Mouse (Mus musculus) retina, adult 2 months (tissue): ENCODE measurements around the gene Mrpl19.

Experiments
- DNase-seq: peaks from one replicate; pipeline ENCODE4 v3.0.0-alpha.2; 2012; ENCODE audit warnings: low read depth, low spot score

The Mrpl19 gene

GRCm38 (mm10) chr6:81965296-81966067, at the start of gene Mrpl19:
Gene Mrpl19, minus strand, starts transcription at chr6:81965958.
- DNase-seq: peak; percentile 89

GRCm38 (mm10) chr6:82012392-82012791, 46.6 kb upstream of the Mrpl19 start:
- DNase-seq: no peak

- DNase-seq: no peak
Measured at GRCm38 (mm10) chr6:81990049-81990810, 24.5 kb upstream of the Mrpl19 start.

- no peak for DNase-seq
Measured at GRCm38 (mm10) chr6:81988341-81988740, 22.6 kb upstream of the Mrpl19 start.

GRCm38 (mm10) chr6:81987580-81987979, 21.8 kb upstream of the Mrpl19 start:
- DNase-seq: no peak

GRCm38 (mm10) chr6:81987010-81987409, 21.3 kb upstream of the Mrpl19 start:
- DNase-seq: peak; percentile 32

GRCm38 (mm10) chr6:81986599-81986998, 20.8 kb upstream of the Mrpl19 start:
- no peak for DNase-seq

- no peak for DNase-seq
Measured at GRCm38 (mm10) chr6:81986171-81986570, 20.4 kb upstream of the Mrpl19 start.

- DNase-seq: no peak
Measured at GRCm38 (mm10) chr6:81979286-81979685, 13.5 kb upstream of the Mrpl19 start.

GRCm38 (mm10) chr6:81975971-81976621, 10.3 kb upstream of the Mrpl19 start:
- DNase-seq: peak; percentile 44

- DNase-seq: no peak
Measured at GRCm38 (mm10) chr6:81972595-81972994, 6.8 kb upstream of the Mrpl19 start.

GRCm38 (mm10) chr6:81971196-81971595, 5.4 kb upstream of the Mrpl19 start:
- peak; percentile 72 for DNase-seq

- no peak for DNase-seq
Measured at GRCm38 (mm10) chr6:81966068-81966544, 348 bp upstream of the Mrpl19 start.

- DNase-seq: no peak
Measured at GRCm38 (mm10) chr6:81960284-81960683, 5.5 kb downstream of the Mrpl19 start.

GRCm38 (mm10) chr6:81959866-81960265, 5.9 kb downstream of the Mrpl19 start:
- no peak for DNase-seq

- DNase-seq: no peak
Measured at GRCm38 (mm10) chr6:81957992-81958391, 7.8 kb downstream of the Mrpl19 start.

GRCm38 (mm10) chr6:81956399-81956798, 9.4 kb downstream of the Mrpl19 start:
- DNase-seq: no peak

- no peak for DNase-seq
Measured at GRCm38 (mm10) chr6:81955133-81955532, 10.6 kb downstream of the Mrpl19 start.

- DNase-seq: no peak
Measured at GRCm38 (mm10) chr6:81946906-81947305, 18.9 kb downstream of the Mrpl19 start.

- DNase-seq: no peak
Measured at GRCm38 (mm10) chr6:81944432-81944831, 21.3 kb downstream of the Mrpl19 start.

GRCm38 (mm10) chr6:81943281-81943680, 22.5 kb downstream of the Mrpl19 start:
- no peak for DNase-seq

GRCm38 (mm10) chr6:81941718-81942117, 24.0 kb downstream of the Mrpl19 start:
- DNase-seq: no peak
